Mouse (Mus musculus): ENCODE data around the gene Kcnma1.

- no peak for TF ChIP-seq CTCF (IDR thresholded peaks at IDR 0.05; ENCODE audit: borderline replicate concordance, control insufficient read depth, extremely low read depth, insufficient read depth, low read length, poor library complexity)
- TF ChIP-seq POLR2A (IDR thresholded peaks at IDR 0.05; ENCODE audit: control insufficient read depth, extremely low read depth, insufficient read depth, low read length, poor library complexity): no peak
Measured at GRCm38 (mm10) chr14:23550467-23550866, 463.8 kb downstream of the Kcnma1 start.
